Mouse (Mus musculus): ENCODE results near the gene Ndufs8.

DNA sequence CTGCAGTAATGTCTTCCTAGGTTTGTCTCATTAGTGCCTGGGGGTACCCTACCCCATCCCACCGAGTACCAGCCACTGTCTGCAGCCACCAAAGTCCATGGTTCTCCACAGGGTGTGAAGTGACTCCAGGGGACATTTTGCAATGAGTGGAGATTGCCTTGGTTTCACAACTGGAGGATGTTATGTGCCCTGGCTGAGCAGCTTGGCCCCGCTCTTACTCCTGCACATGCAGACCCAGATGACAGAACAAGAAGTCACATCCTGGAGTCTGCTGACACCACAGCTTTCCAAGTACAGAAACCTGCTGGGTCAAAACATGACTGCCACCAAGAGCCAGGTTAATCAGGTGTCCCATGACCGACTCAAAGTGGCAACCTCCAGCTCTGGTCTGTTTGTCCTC, 42.5 kb upstream of the Ndufs8 start:
- no peak for TF ChIP-seq CTCF (IDR thresholded peaks at IDR 0.05; ENCODE audit: control insufficient read depth, insufficient read depth, insufficient read length)
- no peak for TF ChIP-seq MYOD1 (IDR thresholded peaks at IDR 0.05; ENCODE audit: control insufficient read depth, insufficient read length, low read depth)
- TF ChIP-seq MAX (IDR thresholded peaks at IDR 0.05): no peak
- TF ChIP-seq MYOG (IDR thresholded peaks at IDR 0.05; ENCODE audit: control insufficient read depth, extremely low read depth, insufficient read length): no peak
- no peak for TF ChIP-seq USF1 (IDR thresholded peaks at IDR 0.05; ENCODE audit: low read depth)
- no peak for TF ChIP-seq CEBPB (IDR thresholded peaks at IDR 0.05; ENCODE audit: low read depth)
- TF ChIP-seq FOSL1 (IDR thresholded peaks at IDR 0.05; ENCODE audit: insufficient read depth, low read length, poor library complexity, severe bottlenecking): no peak
